Mouse (Mus musculus): Measurements from ENCODE around the gene Fgf22. TPM values are rescaled to one million over a fixed set of nuclear protein-coding genes. Genes with fewer than 3 reads are reported as not detected.
A peak's percentile ranks its signal among the peaks of the same experiment; 100 is the strongest.

Fgf22 gene
- polyA plus RNA-seq, 1 experiment from 2014 or later = 0.38 TPM

GRCm38 (mm10) chr10:79712499-79713126 is 42.3 kb upstream of the Fgf22 start:
- H3K27ac ChIP-seq (ENCODE audit: low read depth, low read length) = no peak overlapping the region
- H3K27me3 ChIP-seq (replicated peaks; ENCODE audit: control insufficient read depth, insufficient read depth, low read length) = peaks cover 26% of the 10 kb centered on the region
- no peak overlapping the region for H3K9ac ChIP-seq (ENCODE audit: low read length)
- 18% methylated on average over 4 of the region's 6 CpGs for WGBS
- H3K4me3 ChIP-seq (ENCODE audit: low read depth, low read length) = no peak overlapping the region
- no peaks in the 10 kb centered on the region for H3K9me3 ChIP-seq (replicated peaks; ENCODE audit: control insufficient read depth, low read length)
- H3K36me3 ChIP-seq (ENCODE audit: control insufficient read depth, insufficient read depth, low read length) = peaks cover 40% of the 10 kb centered on the region
- no peak overlapping the region for H3K4me2 ChIP-seq (ENCODE audit: low read length)
- no peak; the same call in 1 of the 2 replicates for ATAC-seq
- H3K4me1 ChIP-seq (ENCODE audit: control insufficient read depth, insufficient read depth, low read length) = peaks cover 3% of the 10 kb centered on the region; the same call in 1 of the 2 replicates
- peak; percentile 79 for DNase-seq (ENCODE audit: low spot score)

DNA sequence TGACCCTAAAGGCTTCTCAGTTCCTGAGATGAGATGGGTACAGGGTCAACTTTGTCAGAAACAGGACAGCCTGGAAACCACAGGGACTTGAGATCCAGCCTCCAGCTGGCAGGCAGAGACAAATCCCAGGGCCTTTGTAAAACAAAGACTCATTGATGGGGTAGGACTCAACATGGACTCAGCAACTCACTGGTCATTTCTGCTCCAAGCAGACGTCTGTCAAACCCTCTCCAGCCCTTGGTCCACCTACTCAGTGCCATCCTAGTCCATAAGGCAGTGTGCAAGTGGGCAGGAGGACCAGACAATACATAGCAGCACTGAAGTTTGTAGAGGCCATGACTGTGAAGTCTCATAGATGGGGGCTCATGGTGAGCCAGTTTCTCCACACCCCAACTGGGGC is 41.7 kb upstream of the Fgf22 start:
- H3K27ac ChIP-seq (ENCODE audit: low read depth, low read length) = no peak overlapping the region
- DNase-seq (ENCODE audit: low spot score) = no peak
- H3K4me3 ChIP-seq (ENCODE audit: low read depth, low read length) = no peak overlapping the region
- peaks cover 3% of the 10 kb centered on the region; the same call in 1 of the 2 replicates for H3K4me1 ChIP-seq (ENCODE audit: control insufficient read depth, insufficient read depth, low read length)
- H3K9ac ChIP-seq (ENCODE audit: low read length) = no peak overlapping the region
- H3K4me2 ChIP-seq (ENCODE audit: low read length) = no peak overlapping the region
- 27% methylated on average over 1 of the region's 1 CpGs for WGBS
- peaks cover 40% of the 10 kb centered on the region for H3K36me3 ChIP-seq (ENCODE audit: control insufficient read depth, insufficient read depth, low read length)
- no peak for ATAC-seq
- H3K27me3 ChIP-seq (replicated peaks; ENCODE audit: control insufficient read depth, insufficient read depth, low read length) = peaks cover 31% of the 10 kb centered on the region
- H3K9me3 ChIP-seq (replicated peaks; ENCODE audit: control insufficient read depth, low read length) = no peaks in the 10 kb centered on the region

- no peak for DNase-seq (ENCODE audit: low spot score)
- no peak for ATAC-seq
- Histone ChIP-seq H3K27me3 (replicated peaks; ENCODE audit: control insufficient read depth, insufficient read depth, low read length) (peaks cover 40% of the 10 kb centered on the region), H3K9ac (ENCODE audit: low read length) (no peak overlapping the region), H3K9me3 (replicated peaks; ENCODE audit: control insufficient read depth, low read length) (no peaks in the 10 kb centered on the region), H3K36me3 (ENCODE audit: control insufficient read depth, insufficient read depth, low read length) (peaks cover 22% of the 10 kb centered on the region), H3K27ac (ENCODE audit: low read depth, low read length) (no peak overlapping the region), H3K4me2 (ENCODE audit: low read length) (no peak overlapping the region), H3K4me3 (ENCODE audit: low read depth, low read length) (no peak overlapping the region), H3K4me1 (ENCODE audit: control insufficient read depth, insufficient read depth, low read length) (peaks cover 3% of the 10 kb centered on the region; the same call in 1 of the 2 replicates)
- 42% methylated on average over 4 of the region's 4 CpGs for WGBS
Measured at GRCm38 (mm10) chr10:79714996-79715395, 39.9 kb upstream of the Fgf22 start.

GRCm38 (mm10) chr10:79716254-79716987 is 38.5 kb upstream of the Fgf22 start, which contains the start of gene Hcn2:
Gene Hcn2 (plus strand): TSS chr10:79716634.
- Histone ChIP-seq H3K36me3 (ENCODE audit: control insufficient read depth, insufficient read depth, low read length) (peaks cover 8% of the 10 kb centered on the region), H3K4me1 (ENCODE audit: control insufficient read depth, insufficient read depth, low read length) (peaks cover 3% of the 10 kb centered on the region; the same call in 1 of the 2 replicates), H3K4me2 (ENCODE audit: low read length) (peak within 1 kb of the TSS; percentile 95), H3K9ac (ENCODE audit: low read length) (peak within 1 kb of the TSS; percentile 69), H3K4me3 (ENCODE audit: low read depth, low read length) (peak within 1 kb of the TSS; percentile 59), H3K9me3 (replicated peaks; ENCODE audit: control insufficient read depth, low read length) (no peaks in the 10 kb centered on the region), H3K27ac (ENCODE audit: low read depth, low read length) (no peak within 1 kb of the TSS), H3K27me3 (replicated peaks; ENCODE audit: control insufficient read depth, insufficient read depth, low read length) (peaks cover 40% of the 10 kb centered on the region)
- 1% methylated on average over 49 of the region's 91 CpGs for WGBS
- ATAC-seq (peak; percentile 67), DNase-seq (ENCODE audit: low spot score) (no peak)

GRCm38 (mm10) chr10:79716988-79717355 is 37.9 kb upstream of the Fgf22 start:
- DNase-seq (ENCODE audit: low spot score) = peak; percentile 23
- Histone ChIP-seq H3K4me1 (ENCODE audit: control insufficient read depth, insufficient read depth, low read length) (peaks cover 3% of the 10 kb centered on the region; the same call in 1 of the 2 replicates), H3K9me3 (replicated peaks; ENCODE audit: control insufficient read depth, low read length) (no peaks in the 10 kb centered on the region), H3K27me3 (replicated peaks; ENCODE audit: control insufficient read depth, insufficient read depth, low read length) (peaks cover 40% of the 10 kb centered on the region), H3K9ac (ENCODE audit: low read length) (peak overlapping the region; percentile 69), H3K4me3 (ENCODE audit: low read depth, low read length) (peak overlapping the region; percentile 59), H3K36me3 (ENCODE audit: control insufficient read depth, insufficient read depth, low read length) (peaks cover 3% of the 10 kb centered on the region; the same call in 1 of the 2 replicates), H3K4me2 (ENCODE audit: low read length) (peak overlapping the region; percentile 95), H3K27ac (ENCODE audit: low read depth, low read length) (no peak overlapping the region)
- peak; percentile 30; the same call in 1 of the 2 replicates for ATAC-seq
- WGBS = under 1% methylated on average over 39 of the region's 44 CpGs

DNA sequence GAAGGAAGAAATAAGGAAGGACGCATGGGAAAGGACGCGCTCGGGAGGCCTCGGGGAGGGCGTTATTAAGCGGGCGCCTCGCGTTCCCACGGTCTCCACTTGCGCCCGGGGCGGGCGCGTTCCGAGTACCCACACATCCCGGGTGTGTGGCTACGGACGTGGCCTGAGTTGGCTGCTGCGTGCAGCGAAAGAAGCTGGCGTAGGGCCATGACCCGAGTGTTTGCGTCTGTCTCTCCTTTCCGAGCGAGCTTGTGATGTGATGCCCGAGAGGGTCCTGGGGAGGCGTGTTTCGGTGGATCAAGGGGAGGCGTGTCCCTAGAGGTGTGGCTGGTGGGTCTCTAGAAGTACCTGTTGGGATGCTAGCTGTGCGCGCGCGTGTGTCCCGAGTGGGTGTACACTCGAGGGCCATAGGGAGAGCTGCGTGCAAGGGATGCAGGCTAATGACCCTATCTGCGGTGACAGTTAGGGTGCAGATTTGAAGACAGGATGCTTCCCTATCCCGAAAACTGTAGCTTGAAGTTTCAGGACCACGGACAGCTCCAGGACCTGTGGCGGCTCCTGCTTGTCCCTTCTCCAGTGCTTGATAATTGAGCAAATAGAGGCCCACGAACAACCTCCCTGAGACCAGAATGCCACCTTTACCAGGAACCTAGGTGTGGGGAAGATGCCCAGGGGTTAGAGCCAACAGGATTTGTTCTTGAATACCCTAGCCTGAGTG is 37.1 kb upstream of the Fgf22 start:
- DNase-seq (ENCODE audit: low spot score) = peak; percentile 54
- H3K27ac ChIP-seq (ENCODE audit: low read depth, low read length) = no peak overlapping the region
- peaks cover 40% of the 10 kb centered on the region for H3K27me3 ChIP-seq (replicated peaks; ENCODE audit: control insufficient read depth, insufficient read depth, low read length)
- no peak overlapping the region; the same call in 1 of the 2 replicates for H3K9ac ChIP-seq (ENCODE audit: low read length)
- H3K36me3 ChIP-seq (ENCODE audit: control insufficient read depth, insufficient read depth, low read length) = no peaks in the 10 kb centered on the region
- H3K4me1 ChIP-seq (ENCODE audit: control insufficient read depth, insufficient read depth, low read length) = peaks cover 3% of the 10 kb centered on the region; the same call in 1 of the 2 replicates
- H3K9me3 ChIP-seq (replicated peaks; ENCODE audit: control insufficient read depth, low read length) = no peaks in the 10 kb centered on the region
- no peak for ATAC-seq
- peak overlapping the region; percentile 59 for H3K4me3 ChIP-seq (ENCODE audit: low read depth, low read length)
- peak overlapping the region; percentile 95 for H3K4me2 ChIP-seq (ENCODE audit: low read length)
- WGBS = 4% methylated on average over 43 of the region's 43 CpGs

DNA sequence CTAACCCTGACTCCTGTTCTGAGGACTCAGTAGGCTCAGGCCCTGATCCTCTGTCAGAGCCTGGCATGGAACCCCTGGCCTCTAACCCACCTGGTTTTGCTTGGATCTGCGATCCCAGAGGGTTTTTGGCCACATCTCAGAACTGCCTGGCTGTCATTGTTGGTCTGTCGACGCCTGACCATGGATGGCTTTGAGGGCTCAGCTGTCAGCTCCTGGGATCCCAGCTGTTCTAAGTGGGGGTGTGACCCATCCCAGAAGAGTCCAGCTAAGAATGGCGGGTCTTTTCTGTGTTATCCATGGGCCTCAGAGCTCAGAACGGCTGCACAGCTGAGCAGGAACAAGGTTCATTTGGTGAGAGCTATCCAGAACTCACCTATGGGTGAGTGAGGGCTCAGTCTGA is 33.8 kb upstream of the Fgf22 start:
- H3K4me2 ChIP-seq (ENCODE audit: low read length) = no peak overlapping the region
- ATAC-seq (no peak), DNase-seq (ENCODE audit: low spot score) (no peak)
- no peaks in the 10 kb centered on the region for H3K36me3 ChIP-seq (ENCODE audit: control insufficient read depth, insufficient read depth, low read length)
- no peaks in the 10 kb centered on the region for H3K9me3 ChIP-seq (replicated peaks; ENCODE audit: control insufficient read depth, low read length)
- H3K4me3 ChIP-seq (ENCODE audit: low read depth, low read length) = no peak overlapping the region
- 79% methylated on average over 5 of the region's 5 CpGs for WGBS
- H3K27me3 ChIP-seq (replicated peaks; ENCODE audit: control insufficient read depth, insufficient read depth, low read length) = peaks cover 27% of the 10 kb centered on the region
- H3K27ac ChIP-seq (ENCODE audit: low read depth, low read length) = no peak overlapping the region
- H3K4me1 ChIP-seq (ENCODE audit: control insufficient read depth, insufficient read depth, low read length) = peaks cover 3% of the 10 kb centered on the region; the same call in 1 of the 2 replicates
- H3K9ac ChIP-seq (ENCODE audit: low read length) = no peak overlapping the region

GRCm38 (mm10) chr10:79723047-79723446 is 31.8 kb upstream of the Fgf22 start:
- Histone ChIP-seq H3K4me3 (ENCODE audit: low read depth, low read length) (no peak overlapping the region), H3K27ac (ENCODE audit: low read depth, low read length) (no peak overlapping the region), H3K9ac (ENCODE audit: low read length) (no peak overlapping the region), H3K36me3 (ENCODE audit: control insufficient read depth, insufficient read depth, low read length) (no peaks in the 10 kb centered on the region), H3K4me2 (ENCODE audit: low read length) (no peak overlapping the region), H3K4me1 (ENCODE audit: control insufficient read depth, insufficient read depth, low read length) (no peaks in the 10 kb centered on the region), H3K9me3 (replicated peaks; ENCODE audit: control insufficient read depth, low read length) (no peaks in the 10 kb centered on the region), H3K27me3 (replicated peaks; ENCODE audit: control insufficient read depth, insufficient read depth, low read length) (peaks cover 9% of the 10 kb centered on the region; the same call in 1 of the 2 replicates)
- ATAC-seq (no peak), DNase-seq (ENCODE audit: low spot score) (no peak)
- 55% methylated on average over 6 of the region's 6 CpGs for WGBS
